Mouse (Mus musculus): ENCODE results near the gene Hist2h2ab. TPM values are rescaled to one million over a fixed set of nuclear protein-coding genes. Genes with fewer than 3 reads are reported as not detected.

Gene Hist2h2ab
- polyA plus RNA-seq, 1 experiment, result not detected

DNA sequence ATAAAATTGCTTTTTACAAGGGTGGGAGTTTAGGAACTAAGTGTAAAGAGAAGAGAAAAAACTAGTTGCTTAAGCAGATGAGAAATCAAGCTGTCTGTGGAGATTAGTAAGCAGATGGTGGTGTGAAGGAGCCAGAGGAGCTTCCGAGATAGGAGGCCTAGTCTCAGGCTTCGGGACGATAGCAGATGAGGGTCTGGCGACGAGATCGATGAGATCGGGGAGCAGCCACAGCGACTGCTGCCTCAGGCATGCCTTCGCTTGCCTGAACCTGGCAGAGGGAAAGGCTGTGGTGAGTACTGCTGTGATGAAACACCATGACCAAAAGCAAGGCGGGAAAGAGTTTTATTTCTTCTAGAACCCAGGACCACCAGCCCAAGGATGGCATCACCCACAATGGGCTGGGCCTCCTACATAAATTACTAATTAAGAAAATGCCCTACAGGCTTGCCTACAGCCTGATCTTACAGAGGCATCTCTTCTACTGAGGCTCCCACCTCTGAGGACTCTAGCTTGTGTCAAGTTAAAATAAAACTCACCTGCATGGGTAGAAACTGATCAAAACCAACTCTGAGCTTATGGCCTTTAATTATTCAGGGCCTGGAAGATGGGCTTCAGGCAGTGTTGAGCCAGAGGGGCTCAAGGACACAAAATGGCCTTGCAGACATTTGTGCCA lies 35.2 kb downstream of the Hist2h2ab start:
- TF ChIP-seq CTCF (IDR thresholded peaks at IDR 0.05; ENCODE audit: borderline replicate concordance, insufficient read depth, low read length), result no peak
- 0 out of 2 replicates have a peak, but pooled peaks have one; percentile 16 for TF ChIP-seq POLR2A (IDR thresholded peaks at IDR 0.05; ENCODE audit: low read depth, low read length)
- Histone ChIP-seq H3K4me3 (ENCODE audit: insufficient read depth, low read length) (no peak overlapping the region), H3K4me1 (ENCODE audit: control insufficient read depth, insufficient read depth, low read length) (no peaks in the 10 kb centered on the region; the same call in 1 of the 2 replicates), H3K27ac (ENCODE audit: insufficient read depth, low read length) (no peak overlapping the region)

- Histone ChIP-seq H3K27ac (ENCODE audit: insufficient read depth, low read length) (no peak overlapping the region), H3K4me1 (ENCODE audit: control insufficient read depth, insufficient read depth, low read length) (no peaks in the 10 kb centered on the region; the same call in 1 of the 2 replicates), H3K4me3 (ENCODE audit: insufficient read depth, low read length) (no peak overlapping the region)
- TF ChIP-seq CTCF (IDR thresholded peaks at IDR 0.05; ENCODE audit: borderline replicate concordance, insufficient read depth, low read length) (no peak), POLR2A (IDR thresholded peaks at IDR 0.05; ENCODE audit: low read depth, low read length) (no peak)
These were observed 36.4 kb downstream of the Hist2h2ab start for GRCm38 (mm10) chr3:96255926-96256593.

DNA sequence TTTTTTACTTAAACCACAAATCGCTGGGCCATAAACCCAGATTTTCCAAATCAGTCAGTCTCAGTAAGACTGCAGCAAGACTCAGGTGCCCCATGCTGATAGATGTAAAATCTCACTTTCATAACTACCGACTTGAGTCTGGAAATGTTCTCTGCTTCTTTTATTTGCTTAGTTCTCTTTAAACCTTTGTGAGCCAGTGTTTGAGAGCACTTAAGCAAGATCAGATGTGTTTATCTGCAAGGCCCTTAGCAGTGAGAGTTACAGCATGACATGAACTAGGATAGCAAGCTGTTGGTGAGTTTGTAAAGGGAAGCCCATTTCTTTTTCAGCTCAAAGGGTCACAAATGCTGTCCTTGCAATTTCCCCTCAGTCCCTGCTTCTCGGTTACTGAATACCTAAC lies 37.5 kb downstream of the Hist2h2ab start:
- Histone ChIP-seq H3K27ac (ENCODE audit: insufficient read depth, low read length) (no peak overlapping the region), H3K4me3 (ENCODE audit: insufficient read depth, low read length) (no peak overlapping the region), H3K4me1 (ENCODE audit: control insufficient read depth, insufficient read depth, low read length) (peaks cover 4% of the 10 kb centered on the region; the same call in 1 of the 2 replicates)
- no peak for TF ChIP-seq CTCF (IDR thresholded peaks at IDR 0.05; ENCODE audit: borderline replicate concordance, insufficient read depth, low read length)
- no peak for TF ChIP-seq POLR2A (IDR thresholded peaks at IDR 0.05; ENCODE audit: low read depth, low read length)

- TF ChIP-seq CTCF (IDR thresholded peaks at IDR 0.05; ENCODE audit: borderline replicate concordance, insufficient read depth, low read length) (no peak), POLR2A (IDR thresholded peaks at IDR 0.05; ENCODE audit: low read depth, low read length) (no peak)
- Histone ChIP-seq H3K4me3 (ENCODE audit: insufficient read depth, low read length) (no peak overlapping the region), H3K4me1 (ENCODE audit: control insufficient read depth, insufficient read depth, low read length) (peaks cover 7% of the 10 kb centered on the region; the same call in 1 of the 2 replicates), H3K27ac (ENCODE audit: insufficient read depth, low read length) (no peak overlapping the region)
These were observed 40.6 kb downstream of the Hist2h2ab start for GRCm38 (mm10) chr3:96260220-96260619.

GRCm38 (mm10) chr3:96261623-96262022 lies 42.0 kb downstream of the Hist2h2ab start:
- Histone ChIP-seq H3K27ac (ENCODE audit: insufficient read depth, low read length) (peak overlapping the region; percentile 95), H3K4me1 (ENCODE audit: control insufficient read depth, insufficient read depth, low read length) (peaks cover 7% of the 10 kb centered on the region; the same call in 1 of the 2 replicates), H3K4me3 (ENCODE audit: insufficient read depth, low read length) (peak overlapping the region; percentile 8)
- TF ChIP-seq POLR2A (IDR thresholded peaks at IDR 0.05; ENCODE audit: low read depth, low read length), result no peak
- no peak for TF ChIP-seq CTCF (IDR thresholded peaks at IDR 0.05; ENCODE audit: borderline replicate concordance, insufficient read depth, low read length)

- Histone ChIP-seq H3K4me1 (ENCODE audit: control insufficient read depth, insufficient read depth, low read length) (peaks cover 7% of the 10 kb centered on the region; the same call in 1 of the 2 replicates), H3K27ac (ENCODE audit: insufficient read depth, low read length) (peak overlapping the region; percentile 95), H3K4me3 (ENCODE audit: insufficient read depth, low read length) (peak overlapping the region; percentile 51)
- no peak for TF ChIP-seq CTCF (IDR thresholded peaks at IDR 0.05; ENCODE audit: borderline replicate concordance, insufficient read depth, low read length)
- TF ChIP-seq POLR2A (IDR thresholded peaks at IDR 0.05; ENCODE audit: low read depth, low read length), result peak; percentile 93
These were observed 42.7 kb downstream of the Hist2h2ab start for GRCm38 (mm10) chr3:96262216-96262875.

DNA sequence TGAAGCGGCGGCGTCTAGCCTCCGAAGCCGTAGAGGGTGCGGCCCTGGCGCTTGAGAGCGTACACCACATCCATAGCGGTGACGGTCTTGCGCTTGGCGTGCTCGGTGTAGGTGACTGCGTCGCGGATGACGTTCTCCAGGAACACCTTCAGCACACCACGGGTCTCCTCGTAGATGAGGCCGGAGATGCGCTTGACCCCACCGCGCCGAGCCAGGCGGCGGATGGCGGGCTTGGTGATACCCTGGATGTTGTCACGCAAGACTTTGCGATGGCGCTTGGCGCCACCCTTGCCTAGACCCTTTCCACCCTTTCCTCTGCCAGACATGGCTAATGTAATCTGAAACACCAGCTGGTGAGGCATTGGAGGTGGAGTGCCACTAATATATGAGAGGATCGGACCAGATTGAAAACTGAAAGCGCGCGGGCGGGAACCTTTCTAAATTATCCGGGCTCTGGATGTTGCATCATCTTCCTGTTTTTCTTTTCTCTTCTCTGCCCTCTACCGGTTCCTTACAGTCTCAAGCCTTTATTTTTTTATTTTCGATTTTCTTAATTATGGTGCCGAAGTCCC lies 43.4 kb downstream of the Hist2h2ab start, which contains the start of gene Hist2h4:
Gene Hist2h4, minus strand, starts transcription at position 333 of the 572 bp plus-strand sequence.
- Histone ChIP-seq H3K4me3 (ENCODE audit: insufficient read depth, low read length) (peak within 1 kb of the TSS; percentile 51), H3K4me1 (ENCODE audit: control insufficient read depth, insufficient read depth, low read length) (peaks cover 9% of the 10 kb centered on the region; the same call in 1 of the 2 replicates), H3K27ac (ENCODE audit: insufficient read depth, low read length) (peak within 1 kb of the TSS; percentile 99)
- TF ChIP-seq POLR2A (IDR thresholded peaks at IDR 0.05; ENCODE audit: low read depth, low read length), result peak; percentile 100
- no peak; the same call in 1 of the 2 replicates for TF ChIP-seq CTCF (IDR thresholded peaks at IDR 0.05; ENCODE audit: borderline replicate concordance, insufficient read depth, low read length)

- TF ChIP-seq CTCF (IDR thresholded peaks at IDR 0.05; ENCODE audit: borderline replicate concordance, insufficient read depth, low read length) (no peak), POLR2A (IDR thresholded peaks at IDR 0.05; ENCODE audit: low read depth, low read length) (peak; percentile 46)
- Histone ChIP-seq H3K27ac (ENCODE audit: insufficient read depth, low read length) (peak overlapping the region; percentile 99), H3K4me3 (ENCODE audit: insufficient read depth, low read length) (peak overlapping the region; percentile 42), H3K4me1 (ENCODE audit: control insufficient read depth, insufficient read depth, low read length) (peaks cover 9% of the 10 kb centered on the region; the same call in 1 of the 2 replicates)
These were observed 44.1 kb downstream of the Hist2h2ab start for GRCm38 (mm10) chr3:96263558-96264403.

Measured in embryonic fibroblast, embryonic 13.5 days (primary cell).